Comparison of ENCODE assay signal across 8 mouse cellular contexts in the genomic region with DNA sequence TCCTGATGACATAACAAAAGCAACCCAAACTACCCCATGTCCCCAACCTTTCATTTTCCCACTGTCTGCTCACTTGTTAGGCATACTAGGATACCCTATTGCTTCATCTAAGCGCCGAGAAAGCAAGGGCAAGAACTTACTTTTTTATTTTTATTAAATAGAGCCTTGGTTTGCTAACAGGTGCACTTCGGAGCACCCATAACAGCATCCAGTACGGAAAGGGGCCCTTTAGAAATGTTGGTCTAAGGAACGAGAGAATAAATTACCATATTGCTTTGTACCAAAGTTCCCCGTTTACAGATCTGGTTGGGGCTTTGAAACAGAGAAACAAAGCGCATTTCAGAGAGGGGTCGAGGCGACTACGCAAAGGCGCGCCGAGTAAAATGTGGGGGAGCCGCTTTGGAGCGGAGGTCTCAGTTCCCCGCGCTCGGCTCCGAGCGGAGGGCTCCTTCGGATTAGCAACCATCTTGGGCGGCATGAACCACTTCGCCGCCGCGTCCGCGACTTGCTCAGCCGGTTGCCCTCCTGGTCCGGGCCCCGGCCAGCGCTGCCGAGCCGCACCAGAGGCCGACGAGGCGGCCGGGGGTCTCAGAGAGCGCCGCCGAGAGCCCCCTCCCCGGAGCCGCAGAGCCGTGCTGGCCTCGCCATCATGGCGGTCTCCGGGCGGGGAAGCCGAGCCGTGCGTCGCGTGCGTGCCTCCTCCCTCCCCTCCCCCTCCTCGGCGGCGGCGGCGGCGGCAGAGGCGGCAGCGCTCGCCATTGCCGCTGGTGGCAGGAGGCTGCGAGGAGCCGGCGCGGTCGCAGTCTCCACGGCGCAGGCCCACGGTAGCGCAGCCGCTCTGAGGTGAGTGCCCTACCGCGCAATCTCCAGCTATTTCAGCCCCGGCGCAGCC. TPM values are rescaled to one million over a fixed set of nuclear protein-coding genes. Genes with fewer than 3 reads are reported as not detected.
DNase-seq lines count a peak whose midpoint lies in the region; ATAC-seq and TF ChIP-seq lines count a peak whose summit lies in the region.

Gene Nrf1 (plus strand): TSS at position 718 of the 892 bp plus-strand sequence.

- H3K4me3 ChIP-seq in hindbrain, embryonic 12.5 days: peak within 1 kb of the TSS; percentile 96
- peak within 1 kb of the TSS; percentile 94 for H3K4me3 ChIP-seq in lung, postnatal 0 days (ENCODE audit: low read depth, low read length)

- peak; percentile 50 for TF ChIP-seq CTCF in Patski (IDR thresholded peaks at IDR 0.05)
- TF ChIP-seq CTCF in lung, postnatal 0 days (IDR thresholded peaks at IDR 0.05): peak; percentile 64

- H3K27me3 ChIP-seq in Patski: no peaks in the 10 kb centered on the region
- H3K27me3 ChIP-seq in hindbrain, embryonic 12.5 days: no peaks in the 10 kb centered on the region
- H3K27me3 ChIP-seq in lung, postnatal 0 days (replicated peaks; ENCODE audit: insufficient read depth, low read length): no peaks in the 10 kb centered on the region

- H3K4me2 ChIP-seq in hindbrain, embryonic 12.5 days (replicated peaks): peak within 1 kb of the TSS; percentile 75
- H3K4me2 ChIP-seq in lung, postnatal 0 days (replicated peaks; ENCODE audit: low read depth, low read length): peak within 1 kb of the TSS; percentile 90

- ATAC-seq in Patski: peak; percentile 90
- ATAC-seq in hindbrain, embryonic 12.5 days (ENCODE audit: low FRiP score): peak; percentile 96
- ATAC-seq in lung, postnatal 0 days: peak; percentile 96

- in situ Hi-C loops in Patski (cut with MboI; ENCODE audit: low pct_unique_long_range_greater_than_20kb): no loop called here

- no peak for DNase-seq in Patski (ENCODE audit: low read depth, low spot score)
- DNase-seq in cerebellum, postnatal 14 days: peak; percentile 96 to 97
- DNase-seq in frontal cortex, postnatal 14 days (ENCODE audit: low spot score in 2 of 2): peak; percentile 82 to 88
- DNase-seq in layer of hippocampus, postnatal 10 days (ENCODE audit: low spot score in 2 of 2): peak; percentile 93 to 97
- DNase-seq in lung, postnatal 0 days (ENCODE audit: low spot score): peak; percentile 95
- DNase-seq in ovary, postnatal 10 days (ENCODE audit: low spot score): peak; percentile 92
- DNase-seq in thymus, postnatal 0 days (ENCODE audit: low spot score): peak; percentile 93

- H3K9ac ChIP-seq in hindbrain, embryonic 12.5 days: peak within 1 kb of the TSS; percentile 100
- peak within 1 kb of the TSS; percentile 99 for H3K9ac ChIP-seq in lung, postnatal 0 days (replicated peaks; ENCODE audit: low read depth)

- H3K36me3 ChIP-seq in hindbrain, embryonic 12.5 days: no peaks in the 10 kb centered on the region
- no peaks in the 10 kb centered on the region for H3K36me3 ChIP-seq in lung, postnatal 0 days (ENCODE audit: insufficient read depth, low read length)

- peaks cover 23% of the 10 kb centered on the region for H3K4me1 ChIP-seq in hindbrain, embryonic 12.5 days
- no peaks in the 10 kb centered on the region for H3K4me1 ChIP-seq in lung, postnatal 0 days (ENCODE audit: insufficient read depth, low read depth, low read length)

- TF ChIP-seq EP300 in lung, postnatal 0 days (IDR thresholded peaks at IDR 0.05): no peak

- H3K9me3 ChIP-seq in hindbrain, embryonic 12.5 days (replicated peaks): no peaks in the 10 kb centered on the region
- no peaks in the 10 kb centered on the region for H3K9me3 ChIP-seq in lung, postnatal 0 days (ENCODE audit: low read length)

- 1% methylated on average over 48 of the region's 78 CpGs for WGBS in hindbrain, embryonic 12.5 days
- under 1% methylated on average over 39 of the region's 78 CpGs for WGBS in lung, postnatal 0 days

- H3K27ac ChIP-seq in hindbrain, embryonic 12.5 days: peak within 1 kb of the TSS; percentile 100
- H3K27ac ChIP-seq in lung, postnatal 0 days (ENCODE audit: low read length): peak within 1 kb of the TSS; percentile 100

- POLR2A ChIA-PET in Patski (lab: Charles Lee): interaction anchor here (0.5 to 1.1 kb wide), 3 partner anchors 15 to 249 kb away, joined by 3 to 5 read pairs (median 4); no protein-coding TSS in a partner anchor

- CTCF ChIA-PET in Patski (lab: Charles Lee): interaction anchor here (1.0 kb wide), 1 partner anchor 26 kb away, joined by 3 read pairs; no protein-coding TSS in a partner anchor

RNA-seq across cellular contexts. Expression of gene Nrf1, which starts in this region (rescaled TPM):
- 25.2 TPM for polyA plus RNA-seq in Patski (2021)
- 62.1 and 65.4 TPM in 2 replicates for polyA plus RNA-seq in hindbrain, embryonic 12.5 days (2016; fragmentation: Nextera tagmentation; extraction: Ambion mirVana)
- 10 to 100 TPM; 22.4 to 22.7 TPM for total RNA-seq in layer of hippocampus, postnatal 10 days (2021)
- polyA plus RNA-seq in lung, postnatal 0 days (2015; fragmentation: Nextera tagmentation; extraction: Ambion mirVana): 22.7 and 24.6 TPM in 2 replicates
- 64.3 and 66.3 TPM in 2 replicates for polyA plus RNA-seq in thymus, postnatal 0 days (2015; fragmentation: Nextera tagmentation; extraction: Ambion mirVana)
